Mouse (Mus musculus) adipose tissue, adult 10 weeks (tissue): ENCODE measurements around the gene Gm11564. TPM values are rescaled to one million over a fixed set of nuclear protein-coding genes. Genes with fewer than 3 reads are reported as not detected.

Source experiments
- polyA plus RNA-seq: library from polyadenylated mRNA; stranded (reverse); fragments of 350-450 nt; fragmentation: Illumina TruSeq; extraction: RNeasy Lipid Tissue Mini Kit (QIAGEN cat#74804); gene quantifications from one replicate; pipeline ENCODE4 v1.2.3, GENCODE M21; 2014; ENCODE audit warnings: low read depth, low replicate concordance

The Gm11564 gene
- not detected for polyA plus RNA-seq

GRCm38 (mm10) chr11:99815566-99815965, at the start of gene Gm11564:
Gene Gm11564 (minus strand): TSS chr11:99815666.

DNA sequence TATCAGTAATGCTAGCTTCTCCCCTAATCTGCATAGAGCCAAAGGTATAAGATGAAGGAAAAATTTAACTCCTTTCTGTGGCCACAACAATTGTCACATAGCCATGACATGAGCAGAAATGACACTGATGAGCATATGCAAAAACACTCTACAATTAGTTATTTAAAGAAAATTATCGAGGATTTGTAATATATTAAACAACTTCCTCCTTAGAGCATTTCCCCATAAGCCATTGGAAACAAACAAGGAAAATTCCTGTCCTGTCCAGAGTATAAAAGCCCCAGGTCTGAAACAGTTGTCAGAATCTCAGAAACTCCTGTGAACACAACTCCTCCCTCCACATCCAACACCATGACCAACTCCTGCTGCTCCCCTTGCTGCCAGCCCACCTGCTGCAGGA, 48.7 kb upstream of the Gm11564 start, which contains the start of gene Gm11559:
Gene Gm11559, plus strand, starts transcription at position 301 of the 400 bp plus-strand sequence.

DNA sequence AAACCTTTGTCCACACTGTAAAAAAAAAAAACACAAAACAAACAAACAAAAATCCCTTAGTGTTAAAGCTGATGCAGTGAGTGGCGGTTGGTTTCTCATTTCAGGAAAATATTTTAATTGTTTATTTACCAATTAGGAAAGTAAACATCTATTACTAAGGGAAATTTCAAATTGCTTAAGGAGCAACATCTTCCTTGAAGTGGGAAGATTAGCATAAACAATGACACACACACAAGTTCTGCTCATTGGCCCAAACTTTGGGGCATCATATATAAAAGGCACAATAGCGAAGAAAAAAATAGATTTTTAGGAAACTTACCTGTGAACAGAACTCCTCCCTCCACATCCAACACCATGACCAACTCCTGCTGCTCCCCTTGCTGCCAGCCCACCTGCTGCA, 42.2 kb upstream of the Gm11564 start, which contains the start of gene Gm11568:
Gene Gm11568, plus strand, starts transcription at position 301 of the 400 bp plus-strand sequence.

GRCm38 (mm10) chr11:99851508-99851907, 36.0 kb upstream of the Gm11564 start, which contains the start of gene Krtap4-16:
Gene Krtap4-16 (minus strand): TSS chr11:99851608.

GRCm38 (mm10) chr11:99837966-99838365, 22.5 kb upstream of the Gm11564 start, which contains the start of gene 2300003K06Rik:
Gene 2300003K06Rik (minus strand): TSS chr11:99838066.

GRCm38 (mm10) chr11:99809792-99810191, 5.7 kb downstream of the Gm11564 start, which contains the start of gene Krtap4-13:
Gene Krtap4-13 (minus strand): TSS chr11:99809892.

DNA sequence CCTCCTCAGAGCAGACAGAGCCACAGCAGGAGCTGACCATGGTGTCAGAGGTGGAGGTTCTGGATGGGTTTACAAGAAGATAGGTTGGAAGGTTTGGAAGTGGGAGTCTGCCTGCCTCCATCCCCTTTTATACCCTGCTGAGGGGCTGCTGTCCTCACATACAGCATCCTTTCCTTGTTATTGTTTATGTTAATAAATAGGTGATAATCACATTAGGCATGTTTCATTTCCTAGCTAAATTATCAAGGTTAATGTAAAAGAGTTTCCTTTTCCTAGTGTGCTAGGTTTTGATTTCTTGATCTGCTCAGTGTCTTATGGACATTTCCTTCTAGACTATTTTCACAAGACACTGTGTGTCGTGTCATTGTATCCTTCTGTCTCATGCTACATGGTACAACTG, 11.1 kb downstream of the Gm11564 start, which contains the start of gene Gm11554:
Gene Gm11554, minus strand, starts transcription at position 101 of the 400 bp plus-strand sequence.

DNA sequence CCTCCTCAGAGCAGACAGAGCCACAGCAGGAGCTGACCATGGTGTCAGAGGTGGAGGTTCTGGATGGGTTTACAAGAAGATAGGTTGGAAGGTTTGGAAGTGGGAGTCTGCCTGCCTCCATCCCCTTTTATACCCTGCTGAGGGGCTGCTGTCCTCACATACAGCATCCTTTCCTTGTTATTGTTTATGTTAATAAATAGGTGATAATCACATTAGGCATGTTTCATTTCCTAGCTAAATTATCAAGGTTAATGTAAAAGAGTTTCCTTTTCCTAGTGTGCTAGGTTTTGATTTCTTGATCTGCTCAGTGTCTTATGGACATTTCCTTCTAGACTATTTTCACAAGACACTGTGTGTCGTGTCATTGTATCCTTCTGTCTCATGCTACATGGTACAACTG, 16.6 kb downstream of the Gm11564 start, which contains the start of gene Gm11569:
Gene Gm11569, minus strand, starts transcription at position 101 of the 400 bp plus-strand sequence.

DNA sequence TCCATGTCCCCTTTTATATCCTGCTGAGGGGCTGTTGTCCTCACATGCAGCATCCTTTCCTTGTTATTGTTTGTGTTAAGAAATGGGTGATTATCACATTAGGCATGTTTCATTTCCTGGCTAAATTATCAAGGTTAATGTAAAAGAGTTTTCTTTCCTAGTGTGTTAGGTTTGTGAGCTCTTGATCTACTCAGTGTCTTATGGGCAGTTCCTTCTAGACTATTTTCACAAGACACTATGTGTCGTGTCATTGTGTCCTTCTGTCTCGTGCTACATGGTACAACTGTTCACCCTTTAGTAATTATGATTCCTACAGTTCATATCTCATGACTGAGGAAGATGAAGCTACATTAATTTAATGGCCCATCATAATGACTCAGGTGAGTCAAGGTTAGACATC, 22.1 kb downstream of the Gm11564 start, which contains the start of gene Gm11596:
Gene Gm11596, minus strand, starts transcription at position 101 of the 400 bp plus-strand sequence.

DNA sequence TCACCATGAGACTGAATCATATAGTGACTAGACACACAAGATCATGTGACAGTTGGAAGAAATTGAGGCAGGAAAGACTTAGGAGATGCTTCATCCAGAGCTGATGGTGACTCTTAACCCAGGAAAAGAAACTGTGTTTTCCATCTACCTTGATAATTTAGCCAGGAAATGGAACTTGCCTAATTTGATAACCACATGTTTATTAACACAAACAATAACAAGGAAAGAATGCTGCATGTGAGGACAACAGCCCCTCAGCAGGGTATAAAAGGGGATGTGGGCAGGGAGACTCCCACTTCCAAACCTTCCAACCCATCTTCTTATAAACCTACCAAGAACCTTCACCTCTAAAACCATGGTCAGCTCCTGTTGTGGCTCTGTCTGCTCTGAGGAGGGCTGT, 30.6 kb downstream of the Gm11564 start, which contains the start of gene Krtap4-9:
Gene Krtap4-9, plus strand, starts transcription at position 301 of the 400 bp plus-strand sequence.

GRCm38 (mm10) chr11:99780604-99781003, 34.9 kb downstream of the Gm11564 start, which contains the start of gene Krtap4-8:
Gene Krtap4-8 (minus strand): TSS chr11:99780704.

GRCm38 (mm10) chr11:99772813-99773212, 42.7 kb downstream of the Gm11564 start, which contains the start of gene Gm11595:
Gene Gm11595 (minus strand): TSS chr11:99772913.

Other genes starting within 250 kb of the Gm11564 start
- gene Krtap3-1, start 249.0 kb downstream of the Gm11564 start, polyA plus RNA-seq: not detected
- gene Krtap1-5, start 234.7 kb downstream of the Gm11564 start, polyA plus RNA-seq: not detected
- not detected for gene Krtap1-4, start 232.0 kb downstream of the Gm11564 start, polyA plus RNA-seq
- gene Krtap1-3, start 224.3 kb downstream of the Gm11564 start, polyA plus RNA-seq: not detected
- not detected for gene Krtap9-3, start 217.6 kb downstream of the Gm11564 start, polyA plus RNA-seq
- gene Gm11938, start 212.4 kb downstream of the Gm11564 start, polyA plus RNA-seq: not detected
- gene Gm11937, start 205.5 kb downstream of the Gm11564 start, polyA plus RNA-seq: not detected
- gene Krtap2-4, start 200.8 kb downstream of the Gm11564 start, polyA plus RNA-seq: not detected
- gene Gm11562, start 195.2 kb downstream of the Gm11564 start, polyA plus RNA-seq: not detected
- not detected for gene Krtap4-1, start 187.4 kb downstream of the Gm11564 start, polyA plus RNA-seq
- not detected for gene Krtap4-2, start 180.6 kb downstream of the Gm11564 start, polyA plus RNA-seq
- gene Krtap4-7, start 171.6 kb downstream of the Gm11564 start, polyA plus RNA-seq: not detected
- not detected for gene Gm11555, start 165.4 kb downstream of the Gm11564 start, polyA plus RNA-seq
- not detected for gene Gm11563, start 156.7 kb downstream of the Gm11564 start, polyA plus RNA-seq
- not detected for gene Krtap4-6, start 149.7 kb downstream of the Gm11564 start, polyA plus RNA-seq
- not detected for gene Gm14190, start 124.9 kb downstream of the Gm11564 start, polyA plus RNA-seq
- gene Gm14180, start 81.4 kb downstream of the Gm11564 start, polyA plus RNA-seq: not detected
- gene Gm11595, start 42.8 kb downstream of the Gm11564 start, polyA plus RNA-seq: not detected
- gene Krtap4-8, start 35.0 kb downstream of the Gm11564 start, polyA plus RNA-seq: not detected
- gene Krtap4-9, start 30.5 kb downstream of the Gm11564 start, polyA plus RNA-seq: not detected
- not detected for gene Gm11596, start 22.2 kb downstream of the Gm11564 start, polyA plus RNA-seq
- gene Gm11569, start 16.7 kb downstream of the Gm11564 start, polyA plus RNA-seq: not detected
- gene Gm11554, start 11.2 kb downstream of the Gm11564 start, polyA plus RNA-seq: not detected
- not detected for gene Krtap4-13, start 5.8 kb downstream of the Gm11564 start, polyA plus RNA-seq
- not detected for gene 2300003K06Rik, start 22.4 kb upstream of the Gm11564 start, polyA plus RNA-seq
- not detected for gene Krtap4-16, start 35.9 kb upstream of the Gm11564 start, polyA plus RNA-seq
- not detected for gene Gm11568, start 42.3 kb upstream of the Gm11564 start, polyA plus RNA-seq
- not detected for gene Gm11559, start 48.8 kb upstream of the Gm11564 start, polyA plus RNA-seq
- not detected for gene Krtap9-1, start 57.7 kb upstream of the Gm11564 start, polyA plus RNA-seq
- gene Gm11567, start 63.5 kb upstream of the Gm11564 start, polyA plus RNA-seq: not detected
- not detected for gene Krtap31-1, start 92.3 kb upstream of the Gm11564 start, polyA plus RNA-seq
- not detected for gene Gm11565, start 99.1 kb upstream of the Gm11564 start, polyA plus RNA-seq
- not detected for gene Krtap31-2, start 120.6 kb upstream of the Gm11564 start, polyA plus RNA-seq
- gene Krtap9-5, start 132.8 kb upstream of the Gm11564 start, polyA plus RNA-seq: not detected
- not detected for gene Krtap29-1, start 163.4 kb upstream of the Gm11564 start, polyA plus RNA-seq
- gene Krtap16-1, start 170.9 kb upstream of the Gm11564 start, polyA plus RNA-seq: not detected
- gene Krtap17-1, start 178.3 kb upstream of the Gm11564 start, polyA plus RNA-seq: not detected
- not detected for gene Krt33a, start 200.5 kb upstream of the Gm11564 start, polyA plus RNA-seq
- not detected for gene Krt33b, start 214.2 kb upstream of the Gm11564 start, polyA plus RNA-seq
- gene Krt34, start 225.9 kb upstream of the Gm11564 start, polyA plus RNA-seq: not detected
- gene Krt31, start 234.9 kb upstream of the Gm11564 start, polyA plus RNA-seq: not detected